Mouse (Mus musculus): Measurements from ENCODE around the gene Adamts9.

- TF ChIP-seq CTCF (conservative IDR thresholded peaks at IDR 0.05 in 1 of 2, IDR thresholded peaks at IDR 0.05 in 1 of 2; ENCODE audit: low read depth in 2 of 2, low read length in 2 of 2) (no peak), GABPA (IDR thresholded peaks at IDR 0.05; ENCODE audit: insufficient replicate concordance, low read depth, low read length) (no peak), POLR2AphosphoS2 (IDR thresholded peaks at IDR 0.05; ENCODE audit: low read depth, low read length) (no peak), KAT2A (IDR thresholded peaks at IDR 0.05; ENCODE audit: insufficient replicate concordance, low read length) (no peak), CHD1 (IDR thresholded peaks at IDR 0.05; ENCODE audit: low read depth, low read length) (no peak), ETS1 (conservative IDR thresholded peaks at IDR 0.05; ENCODE audit: low read depth, low read length) (no peak), MAX (IDR thresholded peaks at IDR 0.05; ENCODE audit: low read length) (no peak), MAFK (IDR thresholded peaks at IDR 0.05; ENCODE audit: insufficient replicate concordance, low read length) (no peak), EP300 (IDR thresholded peaks at IDR 0.05; ENCODE audit: low read length) (no peak), ZKSCAN1 (IDR thresholded peaks at IDR 0.05; ENCODE audit: borderline replicate concordance, low read depth, low read length) (no peak), NELFE (IDR thresholded peaks at IDR 0.05; ENCODE audit: low read depth, low read length) (no peak), SMC3 (IDR thresholded peaks at IDR 0.05; ENCODE audit: low read depth, low read length) (no peak), CHD2 (IDR thresholded peaks at IDR 0.05; ENCODE audit: low read length) (no peak)
Measured at GRCm38 (mm10) chr6:92988620-92988998, 45.3 kb upstream of the Adamts9 start.
